Mouse (Mus musculus) MEL (cell line): Measurements from ENCODE around the gene Fam206a. TPM values are rescaled to one million over a fixed set of nuclear protein-coding genes. Genes with fewer than 3 reads are reported as not detected.

ENCODE experiments used
- DNase-seq: peaks from one replicate; pipeline ENCODE4 v3.0.0; 2011; ENCODE audit warnings: low read depth, low spot score
- H3K27ac ChIP-seq: 2 replicates; pipeline ENCODE4 v1.5.1; 2012; ENCODE audit warnings: low read depth, mild to moderate bottlenecking, control low read depth, low read length, moderate library complexity; ENCODE audit not compliant: control insufficient read depth
- H3K27me3 ChIP-seq, 2 experiments: fragments of 150-350 bp in 1 of 2; sonication (generic) in 1 of 2; 2 replicates each; pipeline ENCODE4 v1.6.1; 2012; ENCODE audit warnings: low read length in 2 of 2, mild to moderate bottlenecking in 2 of 2, improper control_type of control experiment in 1 of 2, moderate library complexity in 1 of 2; ENCODE audit not compliant: insufficient read depth in 2 of 2, control insufficient read depth in 1 of 2
- H3K36me3 ChIP-seq, 2 experiments: 2 replicates each; pipeline ENCODE4 v1.6.1; 2012 to 2014; ENCODE audit warnings: low read length in 2 of 2, improper control_type of control experiment in 1 of 2, inconsistent platforms in 1 of 2, mild to moderate bottlenecking in 1 of 2; ENCODE audit not compliant: insufficient read depth in 2 of 2, control insufficient read depth in 1 of 2
- H3K4me1 ChIP-seq, 2 experiments: fragments of 150-350 bp in 1 of 2; sonication (generic) in 1 of 2; 2 replicates each; pipeline ENCODE4 v1.6.1; 2012; ENCODE audit warnings: low read length in 2 of 2, improper control_type of control experiment in 1 of 2, mild to moderate bottlenecking in 1 of 2; ENCODE audit not compliant: insufficient read depth in 2 of 2, control insufficient read depth in 1 of 2
- H3K4me3 ChIP-seq, 2 experiments: fragments of 150-350 bp in 1 of 2; sonication (generic) in 1 of 2; 2 replicates each; pipeline ENCODE4 v1.5.1; 2012; ENCODE audit warnings: low read depth in 2 of 2, low read length in 2 of 2, mild to moderate bottlenecking in 2 of 2, moderate library complexity in 2 of 2, control low read depth in 1 of 2, improper control_type of control experiment in 1 of 2; ENCODE audit not compliant: control insufficient read depth in 1 of 2, insufficient read depth in 1 of 2
- H3K79me2 ChIP-seq: 2 replicates; pipeline ENCODE4 v1.6.1; 2012; ENCODE audit warnings: mild to moderate bottlenecking, low read length, moderate library complexity; ENCODE audit not compliant: control insufficient read depth, poor library complexity, insufficient read depth
- H3K9ac ChIP-seq: 2 replicates; pipeline ENCODE4 v1.6.1; 2012; ENCODE audit warnings: low read depth, mild to moderate bottlenecking, control low read depth, low read length, moderate library complexity; ENCODE audit not compliant: control insufficient read depth, poor library complexity, severe bottlenecking
- H3K9me3 ChIP-seq: fragments of 150-350 bp; sonication (generic); replicated peaks from 2 replicates; pipeline ENCODE4 v1.6.1; 2012; ENCODE audit warnings: mild to moderate bottlenecking, low read length, improper control_type of control experiment, moderate library complexity; ENCODE audit not compliant: insufficient read depth
- CHD1 ChIP-seq: IDR thresholded peaks from 2 replicates; pipeline ENCODE4 v1.6.1; 2012; ENCODE audit warnings: low read depth, mild to moderate bottlenecking, inconsistent platforms, low read length, improper control_type of control experiment
- CHD2 ChIP-seq: IDR thresholded peaks from 2 replicates; pipeline ENCODE4 v1.6.1; 2011; ENCODE audit warnings: low read length, improper control_type of control experiment
- CTCF ChIP-seq, 3 experiments: IDR thresholded peaks in 2 of 3; conservative IDR thresholded peaks in 1 of 3; 2 replicates each; pipeline ENCODE4 v1.5.1; 2011 to 2012; ENCODE audit warnings: low read length in 3 of 3, low read depth in 2 of 3, mild to moderate bottlenecking in 2 of 3, improper control_type of control experiment in 1 of 3, inconsistent platforms in 1 of 3, mixed read lengths in 1 of 3, moderate library complexity in 1 of 3; ENCODE audit not compliant: control insufficient read depth in 1 of 3, insufficient read depth in 1 of 3, poor library complexity in 1 of 3, severe bottlenecking in 1 of 3
- E2F4 ChIP-seq: IDR thresholded peaks from 2 replicates; pipeline ENCODE4 v1.6.1; 2011; ENCODE audit warnings: low read depth, low read length, improper control_type of control experiment, borderline replicate concordance
- ELF1 ChIP-seq: IDR thresholded peaks from 2 replicates; pipeline ENCODE4 v1.6.1; 2014; ENCODE audit warnings: low read depth, mild to moderate bottlenecking, inconsistent platforms, low read length, improper control_type of control experiment, moderate library complexity
- EP300 ChIP-seq, 2 experiments: IDR thresholded peaks; 2 replicates each; pipeline ENCODE4 v1.6.1; 2011; ENCODE audit warnings: improper control_type of control experiment in 2 of 2, low read length in 2 of 2, low read depth in 1 of 2, mild to moderate bottlenecking in 1 of 2
- ETS1 ChIP-seq: IDR thresholded peaks from 2 replicates; pipeline ENCODE4 v1.6.1; 2012; ENCODE audit warnings: low read depth, mild to moderate bottlenecking, inconsistent platforms, low read length, improper control_type of control experiment, moderate library complexity
- GABPA ChIP-seq: IDR thresholded peaks from 2 replicates; pipeline ENCODE4 v1.6.1; 2012; ENCODE audit warnings: low read depth, mild to moderate bottlenecking, inconsistent platforms, low read length, improper control_type of control experiment, moderate library complexity
- HCFC1 ChIP-seq: IDR thresholded peaks from 2 replicates; pipeline ENCODE4 v1.6.1; 2012; ENCODE audit warnings: low read depth, mild to moderate bottlenecking, inconsistent platforms, low read length, improper control_type of control experiment, moderate library complexity
- JUND ChIP-seq: IDR thresholded peaks from 2 replicates; pipeline ENCODE4 v1.6.1; 2011; ENCODE audit warnings: low read depth, mild to moderate bottlenecking, improper control_type of control experiment, low read length
- MAFK ChIP-seq: IDR thresholded peaks from 2 replicates; pipeline ENCODE4 v1.6.1; 2011; ENCODE audit warnings: low read depth, mild to moderate bottlenecking, low read length, improper control_type of control experiment, borderline replicate concordance
- MAX ChIP-seq: IDR thresholded peaks from 2 replicates; pipeline ENCODE4 v1.6.1; 2011; ENCODE audit warnings: low read length, improper control_type of control experiment
- MAZ ChIP-seq: IDR thresholded peaks from 2 replicates; pipeline ENCODE4 v1.6.1; 2012; ENCODE audit warnings: low read depth, mild to moderate bottlenecking, inconsistent platforms, low read length, improper control_type of control experiment
- MEF2A ChIP-seq: IDR thresholded peaks from 2 replicates; pipeline ENCODE4 v1.6.1; 2014; ENCODE audit warnings: low read depth, mild to moderate bottlenecking, inconsistent platforms, low read length, improper control_type of control experiment; ENCODE audit not compliant: poor library complexity, insufficient replicate concordance, severe bottlenecking; ENCODE audit errors: extremely low read depth
- MYB ChIP-seq: IDR thresholded peaks from 2 replicates; pipeline ENCODE4 v1.6.1; 2011; ENCODE audit warnings: mild to moderate bottlenecking, low read depth, low read length, improper control_type of control experiment
- NELFE ChIP-seq: IDR thresholded peaks from 2 replicates; pipeline ENCODE4 v1.6.1; 2011; ENCODE audit warnings: low read depth, low read length, improper control_type of control experiment
- NRF1 ChIP-seq: IDR thresholded peaks from 2 replicates; pipeline ENCODE4 v1.6.1; 2014; ENCODE audit warnings: low read depth, mild to moderate bottlenecking, inconsistent platforms, low read length, improper control_type of control experiment, moderate library complexity; ENCODE audit not compliant: poor library complexity, insufficient read depth, severe bottlenecking
- POLR2AphosphoS2 ChIP-seq: IDR thresholded peaks from 2 replicates; pipeline ENCODE4 v1.6.1; 2011; ENCODE audit warnings: low read length, improper control_type of control experiment
- RAD21 ChIP-seq: IDR thresholded peaks from 2 replicates; pipeline ENCODE4 v1.6.1; 2011; ENCODE audit warnings: mild to moderate bottlenecking, low read depth, low read length, improper control_type of control experiment
- SIN3A ChIP-seq: IDR thresholded peaks from 2 replicates; pipeline ENCODE4 v1.6.1; 2012; ENCODE audit warnings: low read length, improper control_type of control experiment, inconsistent platforms
- TBP ChIP-seq: IDR thresholded peaks from 2 replicates; pipeline ENCODE4 v1.8.0; 2011; ENCODE audit warnings: low read depth, low read length, improper control_type of control experiment
- TCF12 ChIP-seq: IDR thresholded peaks from 2 replicates; pipeline ENCODE4 v1.6.1; 2014; ENCODE audit warnings: low read depth, mild to moderate bottlenecking, inconsistent platforms, low read length, improper control_type of control experiment, moderate library complexity
- USF2 ChIP-seq, 2 experiments: IDR thresholded peaks; 2 replicates each; pipeline ENCODE4 v1.6.1; 2011 to 2012; ENCODE audit warnings: improper control_type of control experiment in 2 of 2, low read length in 2 of 2, borderline replicate concordance in 1 of 2, inconsistent platforms in 1 of 2, low read depth in 1 of 2, mild to moderate bottlenecking in 1 of 2; ENCODE audit not compliant: insufficient read depth in 1 of 2
- ZC3H11A ChIP-seq: IDR thresholded peaks from 2 replicates; pipeline ENCODE4 v1.6.1; 2012; ENCODE audit warnings: low read depth, mild to moderate bottlenecking, inconsistent platforms, low read length, improper control_type of control experiment
- ZKSCAN1 ChIP-seq: IDR thresholded peaks from 2 replicates; pipeline ENCODE4 v1.6.1; 2012; ENCODE audit warnings: low read depth, mild to moderate bottlenecking, inconsistent platforms, low read length, improper control_type of control experiment, moderate library complexity
- ZMIZ1 ChIP-seq: IDR thresholded peaks from 2 replicates; pipeline ENCODE4 v1.6.1; 2012; ENCODE audit warnings: low read depth, mild to moderate bottlenecking, inconsistent platforms, low read length, improper control_type of control experiment, moderate library complexity
- ZNF384 ChIP-seq: IDR thresholded peaks from 2 replicates; pipeline ENCODE4 v1.6.1; 2012; ENCODE audit warnings: low read depth, mild to moderate bottlenecking, inconsistent platforms, low read length, improper control_type of control experiment
- polyA plus RNA-seq, 2 experiments: library from polyadenylated mRNA; stranded (reverse) in 1 of 2; unstranded in 1 of 2; fragments of >175 nt in 1 of 2; fragments of >200 nt in 1 of 2; gene quantifications; 2 replicates each; pipeline versions ENCODE4 v1.2.1 to v1.2.4; 2012; ENCODE audit warnings: low replicate concordance in 2 of 2, low read depth in 1 of 2; ENCODE audit not compliant: insufficient read length in 2 of 2, insufficient read depth in 1 of 2, missing spikeins in 1 of 2
- total RNA-seq: library from RNA; depleted of rRNA; stranded (reverse); fragments of 300-350 nt; gene quantifications from 2 replicates; pipeline ENCODE4 v1.2.3, GENCODE M21; 2012

Gene Fam206a
- total and polyA plus RNA-seq, 3 experiments, result 8.9 to 33.9 (median 27.8) TPM

DNA sequence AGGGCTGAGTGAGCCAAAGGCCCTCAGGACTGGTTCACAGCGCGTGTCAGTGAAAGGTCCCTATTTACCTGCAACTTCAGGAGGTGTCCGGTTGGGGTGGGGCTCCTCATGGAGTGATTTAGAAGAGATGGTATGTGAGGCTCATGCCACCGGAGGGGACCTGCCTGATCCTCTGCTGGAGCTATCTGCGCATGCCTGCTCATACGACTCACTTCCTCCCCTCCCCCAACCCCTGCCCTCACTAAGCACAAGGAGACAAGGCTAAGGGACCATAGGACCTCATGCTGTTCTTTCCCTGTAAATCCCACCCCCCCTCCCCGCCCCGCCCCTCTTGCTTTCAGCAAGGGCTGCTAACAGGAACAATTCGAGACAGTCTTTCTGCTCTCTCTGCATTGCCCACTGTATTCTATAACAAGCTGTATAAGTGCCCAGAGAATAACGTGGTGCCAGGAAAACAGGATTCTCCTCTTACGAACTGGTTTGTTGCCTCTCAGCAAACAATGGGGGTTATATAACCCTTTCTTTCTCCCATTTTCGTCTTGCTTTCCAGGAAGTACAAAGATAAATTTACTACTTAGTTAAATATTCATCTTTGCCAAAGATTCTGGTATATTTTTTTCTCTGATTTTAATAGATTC, 43.9 kb downstream of the Fam206a start:
- H3K36me3 ChIP-seq, result no peaks in the 10 kb centered on the region

DNA sequence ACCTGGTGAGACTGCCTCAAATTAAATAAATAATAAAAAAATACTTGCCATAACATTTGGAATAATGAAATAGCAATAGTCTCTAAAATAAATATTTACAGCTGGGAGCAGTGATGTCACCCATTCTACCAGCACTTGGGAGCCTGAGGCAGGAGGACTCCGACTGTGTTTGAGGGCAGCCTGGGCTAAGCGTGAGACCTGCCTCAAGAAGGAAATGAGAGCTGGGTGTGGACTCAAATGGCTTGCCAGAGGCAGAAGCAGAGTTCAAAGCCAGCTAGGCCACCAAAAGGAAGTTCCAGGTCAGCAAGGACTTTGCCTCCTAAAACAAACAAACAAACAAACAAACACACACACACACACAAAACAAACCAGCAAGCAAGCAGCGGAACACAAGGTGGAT, 45.3 kb downstream of the Fam206a start:
- Histone ChIP-seq H3K9me3 (no peaks in the 10 kb centered on the region), H3K36me3 (no peaks in the 10 kb centered on the region), H3K27me3 (no peaks in the 10 kb centered on the region), H3K79me2 (no peaks in the 10 kb centered on the region), H3K27ac (no peak overlapping the region), H3K9ac (no peak overlapping the region), H3K4me3 (no peak overlapping the region), H3K4me1 (peaks cover 0 to 3% of the 10 kb centered on the region in 2 experiments; a peak in 2 of 4 replicates)
- no peak for DNase-seq
- no peak for TF ChIP-seq ZNF384
- no peak for TF ChIP-seq SIN3A
- no peak for TF ChIP-seq CHD2
- no peak for TF ChIP-seq NRF1
- no peak for TF ChIP-seq TBP
- no peak for TF ChIP-seq MEF2A
- no peak for TF ChIP-seq POLR2AphosphoS2
- no peak for TF ChIP-seq RAD21
- no peak for TF ChIP-seq ZMIZ1
- TF ChIP-seq MYB, result no peak
- TF ChIP-seq USF2 (IDR thresholded peaks at IDR 0.05; ENCODE audit: borderline replicate concordance in 1 of 2, insufficient read depth in 1 of 2, low read depth in 1 of 2, low read length in 2 of 2), result no peak
- TF ChIP-seq HCFC1, result no peak
- no peak for TF ChIP-seq ZKSCAN1
- TF ChIP-seq E2F4, result no peak
- no peak for TF ChIP-seq MAX
- TF ChIP-seq CTCF (IDR thresholded peaks at IDR 0.05 in 2 of 3, conservative IDR thresholded peaks at IDR 0.05 in 1 of 3; ENCODE audit: control insufficient read depth in 1 of 3, insufficient read depth in 1 of 3, low read depth in 2 of 3, low read length in 3 of 3, poor library complexity in 1 of 3, severe bottlenecking in 1 of 3), result no peak

More for the DNA sequence above, 43.9 kb downstream of the Fam206a start:
- no peak overlapping the region for H3K4me3 ChIP-seq
- DNase-seq, result no peak
- TF ChIP-seq NELFE (no peak), ETS1 (no peak), ELF1 (no peak), JUND (no peak), POLR2AphosphoS2 (no peak), EP300 (IDR thresholded peaks at IDR 0.05; ENCODE audit: low read depth in 1 of 2, low read length in 2 of 2) (no peak), MAX (no peak), CHD1 (no peak), TCF12 (no peak), MAFK (no peak), MAZ (no peak), ZC3H11A (no peak), GABPA (no peak)
- no peaks in the 10 kb centered on the region for H3K27me3 ChIP-seq
- no peak overlapping the region for H3K27ac ChIP-seq
- no peaks in the 10 kb centered on the region for H3K79me2 ChIP-seq
- peaks cover 0 to 3% of the 10 kb centered on the region in 2 experiments; a peak in 2 of 4 replicates for H3K4me1 ChIP-seq
- no peak overlapping the region for H3K9ac ChIP-seq
- no peaks in the 10 kb centered on the region for H3K9me3 ChIP-seq
